Mouse (Mus musculus) hindbrain, embryonic 15.5 days (tissue): ENCODE results near the gene Ccdc12. TPM values are rescaled to one million over a fixed set of nuclear protein-coding genes. Genes with fewer than 3 reads are reported as not detected.
"Not testable (repeated sequence)": the region's sequence is repeated elsewhere in the genome, so short reads cannot be mapped to it uniquely, and the experiment has no call there.

Experiments used
- ATAC-seq: fragments of 200-750 bp; cut with Nextera tagmentation; 2 replicates; pipeline ENCODE4 v1.8.0; 2017; ENCODE audit warnings: low read depth, moderate number of reproducible peaks, moderate TSS enrichment; ENCODE audit not compliant: low FRiP score
- H3K27ac ChIP-seq: fragments of 300-500 bp; sonication (generic); replicated peaks from 2 replicates; pipeline ENCODE4 v1.5.1; 2015; ENCODE audit warnings: mild to moderate bottlenecking, inconsistent platforms
- H3K27me3 ChIP-seq: fragments of 300-500 bp; sonication (generic); 2 replicates; pipeline ENCODE4 v1.6.1; 2015; ENCODE audit warnings: control low read depth, inconsistent platforms
- H3K36me3 ChIP-seq: fragments of 300-500 bp; sonication (generic); 2 replicates; pipeline ENCODE4 v1.6.1; 2015; ENCODE audit warnings: control low read depth, inconsistent platforms
- H3K4me1 ChIP-seq: fragments of 300-500 bp; sonication (generic); replicated peaks from 2 replicates; pipeline ENCODE4 v1.6.1; 2015; ENCODE audit warnings: control low read depth, inconsistent platforms
- H3K4me2 ChIP-seq: fragments of 300-500 bp; sonication (generic); 2 replicates; pipeline ENCODE4 v1.6.1; 2015; ENCODE audit warnings: moderate library complexity, mild to moderate bottlenecking, inconsistent platforms
- H3K4me3 ChIP-seq: fragments of 300-500 bp; sonication (generic); 2 replicates; pipeline ENCODE4 v1.5.1; 2015; ENCODE audit warnings: mild to moderate bottlenecking, inconsistent platforms
- H3K9ac ChIP-seq: fragments of 300-500 bp; sonication (generic); 2 replicates; pipeline ENCODE4 v1.6.1; 2015; ENCODE audit warnings: inconsistent platforms
- H3K9me3 ChIP-seq: fragments of 300-500 bp; sonication (generic); 2 replicates; pipeline ENCODE4 v1.6.1; 2016; ENCODE audit warnings: control low read depth, inconsistent platforms
- WGBS: fragments of 180-500 bp; shearing (Covaris S2); methylation state at CpG from one replicate; pipeline ENCODE4 v1.1.7; 2015; 5-methylcytosine and 5-hydroxymethylcytosine counted together
- polyA plus RNA-seq: library from polyadenylated mRNA; unstranded; fragments of >200 nt; fragmentation: Nextera tagmentation; extraction: Ambion mirVana; gene quantifications from 2 replicates; pipeline ENCODE4 v1.2.1, GENCODE M21; 2015

Gene Ccdc12
- polyA plus RNA-seq, 1 experiment from 2014 or later = 103 TPM

- Histone ChIP-seq H3K36me3 (no peaks in the 10 kb centered on the region), H3K9me3 (no peaks in the 10 kb centered on the region), H3K9ac (no peak overlapping the region), H3K27ac (peak overlapping the region; percentile 58), H3K4me2 (no peak overlapping the region), H3K4me3 (no peak overlapping the region), H3K4me1 (peaks cover 53% of the 10 kb centered on the region), H3K27me3 (no peaks in the 10 kb centered on the region)
- WGBS = 49% methylated on average over 5 of the region's 5 CpGs
- no peak for ATAC-seq
Observed at GRCm38 (mm10) chr9:110682255-110682654, 26.0 kb downstream of the Ccdc12 start.

DNA sequence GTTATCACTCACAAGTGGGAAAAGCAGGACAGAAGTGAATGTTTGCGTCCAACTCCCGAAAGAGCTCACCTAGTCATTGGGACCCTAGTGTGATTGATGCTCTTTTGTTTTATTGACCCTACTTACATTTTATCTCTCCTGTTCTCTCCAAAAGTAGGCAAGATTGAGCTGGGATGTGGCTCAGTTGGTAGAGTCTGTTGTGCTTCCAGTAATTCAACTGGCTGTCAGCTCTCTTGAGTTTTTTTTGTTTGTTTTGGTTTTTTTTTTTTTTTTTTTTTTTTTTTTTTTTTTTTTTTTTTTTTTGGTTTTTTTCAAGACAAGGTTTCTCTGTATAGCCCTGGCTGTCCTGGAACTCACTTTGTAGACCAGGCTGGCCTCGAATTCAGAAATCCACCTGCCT is 26.4 kb downstream of the Ccdc12 start:
- not testable (repeated sequence) for H3K27me3 ChIP-seq, H3K4me3 ChIP-seq, H3K9me3 ChIP-seq, H3K9ac ChIP-seq, H3K4me2 ChIP-seq, H3K27ac ChIP-seq, H3K36me3 ChIP-seq, ATAC-seq
- WGBS = 74% methylated on average over 3 of the region's 3 CpGs
- peaks cover 53% of the 10 kb centered on the region for H3K4me1 ChIP-seq

DNA sequence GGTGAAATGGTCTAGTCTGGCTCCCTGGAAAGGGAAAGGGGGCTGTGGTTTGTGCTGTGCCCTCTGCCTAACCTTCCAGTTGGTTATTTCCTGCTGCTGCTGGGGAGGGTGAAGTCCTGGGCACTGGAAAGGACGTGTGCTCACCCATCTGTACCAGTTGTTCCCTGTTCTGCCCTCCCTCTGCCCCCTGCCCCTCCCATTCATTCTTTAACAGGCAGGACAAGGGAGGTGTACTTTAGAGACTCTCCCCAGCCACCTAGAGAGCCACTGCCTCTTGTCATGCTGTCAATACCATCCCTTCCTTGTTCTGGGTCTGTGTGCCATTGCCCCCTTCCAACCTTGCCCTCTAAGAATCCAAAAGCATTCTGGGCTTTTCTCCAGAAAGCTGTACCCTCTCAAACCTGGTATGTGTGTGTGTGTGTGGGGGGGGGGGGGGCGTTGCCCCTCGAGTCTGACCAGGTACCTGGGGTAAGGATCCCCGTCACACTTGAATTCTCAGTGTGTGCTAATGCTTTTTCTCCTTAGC is 27.3 kb downstream of the Ccdc12 start:
- Histone ChIP-seq H3K4me1 (peaks cover 53% of the 10 kb centered on the region), H3K9me3 (no peaks in the 10 kb centered on the region), H3K9ac (no peak overlapping the region), H3K4me2 (no peak overlapping the region), H3K27me3 (no peaks in the 10 kb centered on the region), H3K4me3 (no peak overlapping the region), H3K36me3 (no peaks in the 10 kb centered on the region), H3K27ac (peak overlapping the region; percentile 69)
- no peak for ATAC-seq
- WGBS = 48% methylated on average over 4 of the region's 4 CpGs

GRCm38 (mm10) chr9:110684100-110684831 is 28.0 kb downstream of the Ccdc12 start:
- H3K9ac ChIP-seq = no peak overlapping the region
- H3K27me3 ChIP-seq = no peaks in the 10 kb centered on the region
- no peak overlapping the region for H3K4me2 ChIP-seq
- WGBS = 44% methylated on average over 6 of the region's 6 CpGs
- peak; percentile 57 for ATAC-seq
- peaks cover 53% of the 10 kb centered on the region for H3K4me1 ChIP-seq
- H3K27ac ChIP-seq = peak overlapping the region; percentile 69
- no peaks in the 10 kb centered on the region for H3K9me3 ChIP-seq
- no peaks in the 10 kb centered on the region for H3K36me3 ChIP-seq
- H3K4me3 ChIP-seq = no peak overlapping the region

DNA sequence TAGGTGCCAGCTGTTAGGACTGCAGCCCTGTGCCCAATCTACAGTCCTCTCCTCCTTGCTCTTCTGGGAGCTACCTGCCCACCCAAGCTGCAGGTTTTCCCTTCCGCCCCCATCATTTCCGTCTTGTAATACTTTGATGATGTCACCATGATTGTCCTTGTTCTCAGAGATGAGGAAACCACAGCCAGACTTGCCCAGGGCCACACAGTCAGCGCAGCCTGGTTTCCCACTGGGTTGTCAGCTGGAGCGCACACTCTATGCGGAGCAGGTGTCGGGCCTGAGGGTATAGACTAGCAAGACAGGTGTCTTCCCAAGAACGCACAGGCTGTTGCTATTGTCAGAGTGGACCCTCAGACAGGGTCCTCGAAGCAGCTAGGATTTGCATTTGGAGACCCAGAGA is 28.9 kb downstream of the Ccdc12 start:
- ATAC-seq = no peak
- Histone ChIP-seq H3K4me1 (peaks cover 53% of the 10 kb centered on the region), H3K9ac (no peak overlapping the region), H3K27me3 (no peaks in the 10 kb centered on the region), H3K4me3 (no peak overlapping the region), H3K9me3 (no peaks in the 10 kb centered on the region), H3K4me2 (no peak overlapping the region), H3K36me3 (no peaks in the 10 kb centered on the region), H3K27ac (peak overlapping the region; percentile 69)
- 68% methylated on average over 8 of the region's 8 CpGs for WGBS

- H3K9ac ChIP-seq = no peak overlapping the region
Observed at GRCm38 (mm10) chr9:110685591-110685990, 29.3 kb downstream of the Ccdc12 start.

GRCm38 (mm10) chr9:110686472-110686871 is 30.2 kb downstream of the Ccdc12 start:
- peaks cover 49% of the 10 kb centered on the region for H3K4me1 ChIP-seq
- H3K4me2 ChIP-seq = no peak overlapping the region
- WGBS = 47% methylated on average over 3 of the region's 3 CpGs
- no peaks in the 10 kb centered on the region for H3K9me3 ChIP-seq
- H3K27ac ChIP-seq = no peak overlapping the region
- H3K9ac ChIP-seq = no peak overlapping the region
- no peaks in the 10 kb centered on the region for H3K27me3 ChIP-seq
- ATAC-seq = no peak
- H3K4me3 ChIP-seq = no peak overlapping the region
- no peaks in the 10 kb centered on the region for H3K36me3 ChIP-seq

More at GRCm38 (mm10) chr9:110685591-110685990, 29.3 kb downstream of the Ccdc12 start:
- no peak for ATAC-seq
- Histone ChIP-seq H3K27me3 (no peaks in the 10 kb centered on the region), H3K4me3 (no peak overlapping the region), H3K4me1 (peaks cover 53% of the 10 kb centered on the region), H3K9me3 (no peaks in the 10 kb centered on the region), H3K4me2 (no peak overlapping the region), H3K36me3 (no peaks in the 10 kb centered on the region), H3K27ac (no peak overlapping the region)
- WGBS = 72% methylated on average over 5 of the region's 5 CpGs

DNA sequence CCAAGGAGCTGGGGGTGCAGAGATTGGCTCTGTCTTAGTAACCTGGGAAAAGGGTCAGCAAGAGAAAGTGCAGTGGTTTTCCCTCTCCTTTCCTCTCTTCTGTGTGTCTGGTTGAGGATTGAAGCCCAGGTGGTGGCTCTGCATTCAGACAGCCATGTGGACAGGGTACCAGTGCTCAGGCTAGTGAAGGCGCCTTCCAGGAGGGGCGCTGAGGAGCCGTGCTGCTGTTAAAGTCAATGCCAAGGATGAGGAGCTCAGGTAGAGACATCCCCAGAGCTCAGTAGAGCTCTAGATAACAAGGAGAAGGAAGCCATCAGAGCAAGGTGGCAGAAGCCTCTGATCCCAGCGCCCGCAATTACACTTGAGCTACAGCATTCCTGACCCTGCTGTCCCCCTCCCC is 30.8 kb downstream of the Ccdc12 start:
- Histone ChIP-seq H3K4me1 (peaks cover 43% of the 10 kb centered on the region), H3K27me3 (no peaks in the 10 kb centered on the region), H3K36me3 (no peaks in the 10 kb centered on the region), H3K9me3 (no peaks in the 10 kb centered on the region), H3K27ac (no peak overlapping the region), H3K9ac (no peak overlapping the region), H3K4me3 (no peak overlapping the region), H3K4me2 (no peak overlapping the region)
- whole genome bisulfite sequencing = 68% methylated on average over 5 of the region's 5 CpGs
- no peak for ATAC-seq

- H3K9me3 ChIP-seq = no peaks in the 10 kb centered on the region
- 82% methylated on average over 2 of the region's 2 CpGs for WGBS
- no peak overlapping the region for H3K27ac ChIP-seq
- H3K4me3 ChIP-seq = no peak overlapping the region
- peaks cover 37% of the 10 kb centered on the region for H3K4me1 ChIP-seq
- no peaks in the 10 kb centered on the region for H3K36me3 ChIP-seq
- H3K9ac ChIP-seq = no peak overlapping the region
- H3K27me3 ChIP-seq = no peaks in the 10 kb centered on the region
- ATAC-seq = no peak
- H3K4me2 ChIP-seq = no peak overlapping the region
Observed at GRCm38 (mm10) chr9:110687846-110688245, 31.5 kb downstream of the Ccdc12 start.

GRCm38 (mm10) chr9:110689261-110689779 is 33.0 kb downstream of the Ccdc12 start:
- H3K27ac ChIP-seq = no peak overlapping the region
- no peaks in the 10 kb centered on the region for H3K9me3 ChIP-seq
- no peak overlapping the region for H3K9ac ChIP-seq
- no peaks in the 10 kb centered on the region for H3K27me3 ChIP-seq
- H3K4me1 ChIP-seq = peaks cover 23% of the 10 kb centered on the region
- 87% methylated on average over 8 of the region's 8 CpGs for WGBS
- H3K4me2 ChIP-seq = no peak overlapping the region
- ATAC-seq = no peak
- H3K4me3 ChIP-seq = no peak overlapping the region
- H3K36me3 ChIP-seq = 0 out of 2 replicates have a peak, but pooled peaks cover 7% of the 10 kb centered on the region

GRCm38 (mm10) chr9:110695165-110695755 is 39.0 kb downstream of the Ccdc12 start:
- Histone ChIP-seq H3K4me1 (no peaks in the 10 kb centered on the region), H3K27ac (no peak overlapping the region), H3K27me3 (no peaks in the 10 kb centered on the region), H3K36me3 (0 out of 2 replicates have a peak, but pooled peaks cover 7% of the 10 kb centered on the region), H3K4me2 (no peak overlapping the region), H3K9ac (no peak overlapping the region), H3K4me3 (no peak overlapping the region), H3K9me3 (no peaks in the 10 kb centered on the region)
- no peak for ATAC-seq
- WGBS = 85% methylated on average over 4 of the region's 4 CpGs

GRCm38 (mm10) chr9:110696427-110696826 is 40.1 kb downstream of the Ccdc12 start:
- WGBS = 94% methylated on average over 5 of the region's 5 CpGs
- H3K9me3 ChIP-seq = no peaks in the 10 kb centered on the region
- ATAC-seq = no peak
- no peaks in the 10 kb centered on the region for H3K4me1 ChIP-seq
- no peak overlapping the region for H3K27ac ChIP-seq
- 0 out of 2 replicates have a peak, but pooled peaks cover 7% of the 10 kb centered on the region for H3K36me3 ChIP-seq
- H3K4me3 ChIP-seq = no peak overlapping the region
- H3K27me3 ChIP-seq = no peaks in the 10 kb centered on the region
- H3K9ac ChIP-seq = no peak overlapping the region
- no peak overlapping the region for H3K4me2 ChIP-seq
